Mouse (Mus musculus): ENCODE measurements around the gene Cma2. TPM values are rescaled to one million over a fixed set of nuclear protein-coding genes. Genes with fewer than 3 reads are reported as not detected.
A peak's percentile ranks its signal among the peaks of the same experiment; 100 is the strongest.
"Not testable (repeated sequence)": the region's sequence is repeated elsewhere in the genome, so short reads cannot be mapped to it uniquely, and the experiment has no call there.

Cma2 gene
- polyA plus RNA-seq, 1 experiment from 2014 or later: not detected

DNA sequence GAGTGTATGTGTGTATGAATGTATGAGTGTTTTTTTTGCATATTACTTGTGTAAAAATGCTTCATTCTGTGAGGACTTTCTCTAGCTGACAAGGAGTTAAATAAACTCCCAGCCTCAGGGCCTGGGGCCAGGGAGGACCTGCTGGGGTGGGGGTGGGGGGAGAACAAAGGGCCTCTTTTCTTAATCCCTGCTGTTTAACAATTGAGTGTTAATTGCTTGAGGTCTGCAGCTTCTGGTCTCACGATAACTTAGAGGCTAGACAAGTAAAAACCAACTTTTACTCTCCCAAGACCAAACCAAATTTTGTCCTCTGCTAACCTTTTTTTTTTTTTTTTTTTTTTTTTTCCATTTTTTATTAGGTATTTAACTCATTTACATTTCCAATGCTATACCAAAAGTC lies 12.5 kb downstream of the Cma2 start:
- no peaks in the 10 kb centered on the region for H3K9me3 ChIP-seq (ENCODE audit: low read length)
- TF ChIP-seq EP300 (IDR thresholded peaks at IDR 0.05; ENCODE audit: low read depth) (no peak), CTCF (IDR thresholded peaks at IDR 0.05; ENCODE audit: low read depth) (no peak)
- 50% methylated on average over 1 of the region's 1 CpGs for WGBS (ENCODE audit: insufficient replicate concordance)
- H3K4me1 ChIP-seq (ENCODE audit: insufficient read depth): no peaks in the 10 kb centered on the region
- no peak overlapping the region for H3K27ac ChIP-seq (ENCODE audit: low read depth)
- ATAC-seq (no peak), DNase-seq (no peak)
- no peaks in the 10 kb centered on the region for H3K36me3 ChIP-seq (replicated peaks; ENCODE audit: insufficient read depth, low read length)
- no peak overlapping the region for H3K9ac ChIP-seq (replicated peaks)
- H3K27me3 ChIP-seq (ENCODE audit: insufficient read depth, low read length): no peaks in the 10 kb centered on the region
- H3K4me2 ChIP-seq (ENCODE audit: low read depth, low read length): no peak overlapping the region
- no peak overlapping the region for H3K4me3 ChIP-seq (ENCODE audit: low read depth, low read length)

DNA sequence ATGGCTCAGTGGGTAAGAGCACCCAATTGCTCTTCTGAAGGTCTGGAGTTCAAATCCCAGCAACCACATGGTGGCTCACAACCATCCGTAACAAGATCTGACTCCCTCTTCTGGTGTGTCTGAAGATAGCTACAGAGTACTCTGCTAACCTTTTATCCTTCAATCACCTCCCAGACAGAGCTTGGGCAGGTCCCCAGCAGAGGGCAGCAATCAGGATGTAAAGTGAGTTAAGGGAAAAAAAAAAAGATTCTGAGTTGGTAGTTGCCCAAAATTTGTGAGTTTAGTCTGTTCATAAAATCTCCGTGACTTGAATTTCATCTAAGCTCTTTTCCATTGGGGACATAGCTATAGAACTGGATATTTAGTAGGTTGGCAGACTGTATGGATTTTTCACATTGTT lies 13.1 kb downstream of the Cma2 start:
- not testable (repeated sequence) for H3K36me3 ChIP-seq (replicated peaks; ENCODE audit: insufficient read depth, low read length); H3K4me3 ChIP-seq (ENCODE audit: low read depth, low read length); H3K4me2 ChIP-seq (ENCODE audit: low read depth, low read length); H3K4me1 ChIP-seq (ENCODE audit: insufficient read depth); H3K9ac ChIP-seq (replicated peaks); H3K9me3 ChIP-seq (ENCODE audit: low read length); DNase-seq; H3K27me3 ChIP-seq (ENCODE audit: insufficient read depth, low read length); H3K27ac ChIP-seq (ENCODE audit: low read depth); ATAC-seq
- WGBS (ENCODE audit: insufficient replicate concordance): 76% methylated on average over 2 of the region's 2 CpGs
- TF ChIP-seq CTCF (IDR thresholded peaks at IDR 0.05; ENCODE audit: low read depth): peak; percentile 28; the same call in 1 of the 2 replicates

DNA sequence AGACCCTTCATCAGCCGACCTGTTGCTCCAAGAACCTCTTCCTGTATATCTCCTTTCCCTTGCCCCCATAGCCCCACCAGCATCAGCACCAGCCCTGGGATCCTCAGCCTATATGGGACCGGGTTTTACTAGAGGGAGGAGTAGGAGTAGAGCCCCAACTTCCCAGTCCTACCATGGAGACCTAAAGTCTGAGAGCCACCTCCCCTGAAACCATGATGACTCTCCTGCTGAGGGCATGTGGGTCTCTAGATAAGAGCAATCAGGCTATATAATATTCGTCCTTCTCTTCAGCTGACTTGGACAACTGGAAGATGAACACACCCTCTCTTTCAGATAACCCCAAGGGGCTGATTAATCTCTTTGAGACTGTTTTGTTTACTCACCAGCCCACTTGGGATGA lies 36.7 kb downstream of the Cma2 start:
- not testable (repeated sequence) for ATAC-seq; H3K36me3 ChIP-seq (replicated peaks; ENCODE audit: insufficient read depth, low read length); H3K4me3 ChIP-seq (ENCODE audit: low read depth, low read length); H3K4me1 ChIP-seq (ENCODE audit: insufficient read depth); H3K27ac ChIP-seq (ENCODE audit: low read depth); DNase-seq; H3K4me2 ChIP-seq (ENCODE audit: low read depth, low read length); H3K9me3 ChIP-seq (ENCODE audit: low read length); H3K9ac ChIP-seq (replicated peaks); H3K27me3 ChIP-seq (ENCODE audit: insufficient read depth, low read length)
- peak; percentile 73 for TF ChIP-seq EP300 (IDR thresholded peaks at IDR 0.05; ENCODE audit: low read depth)
- 31% methylated on average over 1 of the region's 3 CpGs for WGBS (ENCODE audit: insufficient replicate concordance)

DNA sequence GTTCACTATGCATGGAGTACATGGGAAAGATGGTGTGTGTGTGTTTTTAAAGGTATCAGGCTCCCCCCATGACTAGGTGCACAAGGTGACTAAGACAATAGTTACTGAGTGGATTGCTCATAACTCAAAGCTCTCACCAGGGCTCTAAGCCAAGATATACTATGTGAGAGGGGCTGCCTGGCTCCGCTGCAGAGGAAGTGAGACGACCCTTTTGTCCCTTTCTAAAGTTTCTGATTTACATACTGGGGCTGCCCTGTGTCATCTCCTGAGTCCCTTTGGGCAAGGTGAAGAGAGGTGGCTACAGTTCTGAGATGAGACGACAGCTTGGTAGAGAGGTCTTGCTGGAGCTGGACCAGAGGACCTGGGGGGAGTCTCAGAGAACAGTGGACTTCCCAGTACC lies 62.4 kb downstream of the Cma2 start:
- DNase-seq: no peak
- TF ChIP-seq EP300 (IDR thresholded peaks at IDR 0.05; ENCODE audit: low read depth): no peak
- no peak for TF ChIP-seq CTCF (IDR thresholded peaks at IDR 0.05; ENCODE audit: low read depth)
- Histone ChIP-seq H3K4me3 (ENCODE audit: low read depth, low read length) (no peak overlapping the region), H3K4me2 (ENCODE audit: low read depth, low read length) (no peak overlapping the region), H3K9ac (replicated peaks) (no peak overlapping the region), H3K9me3 (ENCODE audit: low read length) (no peaks in the 10 kb centered on the region), H3K36me3 (replicated peaks; ENCODE audit: insufficient read depth, low read length) (no peaks in the 10 kb centered on the region), H3K4me1 (ENCODE audit: insufficient read depth) (no peaks in the 10 kb centered on the region), H3K27me3 (ENCODE audit: insufficient read depth, low read length) (no peaks in the 10 kb centered on the region), H3K27ac (ENCODE audit: low read depth) (no peak overlapping the region)
- WGBS (ENCODE audit: insufficient replicate concordance): 73% methylated on average over 3 of the region's 3 CpGs
- ATAC-seq: no peak

DNA sequence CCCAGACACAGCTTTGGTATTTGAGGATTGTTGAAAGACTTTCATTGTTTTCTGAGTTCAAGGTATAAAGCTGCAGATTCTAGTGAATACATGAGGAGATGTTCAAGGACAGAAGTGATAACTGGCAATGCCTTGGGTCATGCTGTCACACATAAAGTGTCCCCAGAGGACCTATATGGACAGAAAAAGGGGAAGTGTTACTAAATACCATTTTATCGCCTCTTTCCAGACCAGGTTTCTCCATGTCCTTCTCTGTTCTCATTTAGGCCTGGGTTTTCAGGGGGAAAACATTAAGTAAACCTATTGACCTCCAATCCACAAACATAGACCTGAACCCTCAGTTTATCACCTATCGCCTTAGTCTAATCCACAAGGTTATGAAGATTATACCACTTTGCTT lies 63.1 kb downstream of the Cma2 start:
- H3K4me3 ChIP-seq (ENCODE audit: low read depth, low read length): no peak overlapping the region
- H3K27ac ChIP-seq (ENCODE audit: low read depth): no peak overlapping the region
- WGBS (ENCODE audit: insufficient replicate concordance): 56% methylated on average over 2 of the region's 2 CpGs
- H3K27me3 ChIP-seq (ENCODE audit: insufficient read depth, low read length): no peaks in the 10 kb centered on the region
- H3K36me3 ChIP-seq (replicated peaks; ENCODE audit: insufficient read depth, low read length): no peaks in the 10 kb centered on the region
- no peak for TF ChIP-seq CTCF (IDR thresholded peaks at IDR 0.05; ENCODE audit: low read depth)
- TF ChIP-seq EP300 (IDR thresholded peaks at IDR 0.05; ENCODE audit: low read depth): no peak
- DNase-seq: no peak
- H3K9me3 ChIP-seq (ENCODE audit: low read length): no peaks in the 10 kb centered on the region
- H3K9ac ChIP-seq (replicated peaks): no peak overlapping the region
- ATAC-seq: no peak
- H3K4me2 ChIP-seq (ENCODE audit: low read depth, low read length): no peak overlapping the region
- H3K4me1 ChIP-seq (ENCODE audit: insufficient read depth): no peaks in the 10 kb centered on the region

DNA sequence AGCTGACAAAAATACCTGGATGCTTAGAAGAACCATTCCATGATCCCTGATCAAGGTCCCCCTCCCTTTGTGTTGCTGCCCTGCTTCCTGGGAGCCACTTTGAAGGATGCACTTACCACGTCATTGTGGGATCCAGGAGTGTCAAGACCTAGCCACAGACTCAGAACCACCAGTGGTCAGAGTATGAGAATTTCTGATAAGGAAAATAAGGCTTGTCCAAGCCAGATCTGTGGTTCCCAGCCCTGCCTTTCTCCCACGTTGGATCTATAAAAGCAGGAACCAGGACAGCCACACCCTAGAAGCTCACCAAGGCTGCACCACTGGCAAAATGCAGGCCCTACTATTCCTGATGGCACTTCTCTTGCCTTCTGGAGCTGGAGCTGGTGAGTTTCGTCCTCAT lies 66.9 kb downstream of the Cma2 start, which contains the start of gene Mcpt1:
TSS of gene Mcpt1 (plus strand) at position 301 of the 400 bp plus-strand sequence.
- DNase-seq; H3K4me3 ChIP-seq (ENCODE audit: low read depth, low read length); H3K9ac ChIP-seq (replicated peaks); ATAC-seq; H3K4me2 ChIP-seq (ENCODE audit: low read depth, low read length); H3K9me3 ChIP-seq (ENCODE audit: low read length); H3K27me3 ChIP-seq (ENCODE audit: insufficient read depth, low read length); H3K4me1 ChIP-seq (ENCODE audit: insufficient read depth); H3K36me3 ChIP-seq (replicated peaks; ENCODE audit: insufficient read depth, low read length); H3K27ac ChIP-seq (ENCODE audit: low read depth): not testable (repeated sequence)
- 55% methylated on average over 3 of the region's 3 CpGs for WGBS (ENCODE audit: insufficient replicate concordance)

DNA sequence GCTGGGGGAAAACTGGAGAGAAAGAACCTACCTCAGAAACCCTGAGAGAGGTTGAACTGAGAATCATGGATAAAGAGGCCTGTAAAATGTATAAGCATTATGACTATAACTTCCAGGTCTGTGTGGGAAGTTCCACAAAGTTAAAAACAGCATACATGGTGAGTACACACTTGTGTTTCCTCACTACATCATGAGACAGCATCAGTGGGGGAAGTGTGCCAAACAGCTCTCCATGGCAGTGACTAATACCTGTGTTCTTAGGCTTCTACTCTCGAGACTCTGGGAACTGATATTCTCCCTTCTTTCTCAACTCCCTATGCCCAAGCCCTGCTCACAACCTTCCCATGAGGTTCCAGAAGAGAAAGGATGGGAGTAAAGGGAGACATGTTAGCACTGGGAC lies 68.7 kb downstream of the Cma2 start:
- Histone ChIP-seq H3K9me3 (ENCODE audit: low read length) (no peaks in the 10 kb centered on the region), H3K4me2 (ENCODE audit: low read depth, low read length) (no peak overlapping the region), H3K36me3 (replicated peaks; ENCODE audit: insufficient read depth, low read length) (no peaks in the 10 kb centered on the region), H3K9ac (replicated peaks) (no peak overlapping the region), H3K27ac (ENCODE audit: low read depth) (no peak overlapping the region), H3K27me3 (ENCODE audit: insufficient read depth, low read length) (no peaks in the 10 kb centered on the region), H3K4me1 (ENCODE audit: insufficient read depth) (0 out of 2 replicates have a peak, but pooled peaks cover 5% of the 10 kb centered on the region), H3K4me3 (ENCODE audit: low read depth, low read length) (no peak overlapping the region)
- DNase-seq (no peak), ATAC-seq (no peak)
- TF ChIP-seq CTCF (IDR thresholded peaks at IDR 0.05; ENCODE audit: low read depth): no peak
- TF ChIP-seq EP300 (IDR thresholded peaks at IDR 0.05; ENCODE audit: low read depth): no peak
- 47% methylated on average over 1 of the region's 1 CpGs for WGBS (ENCODE audit: insufficient replicate concordance)

Measured in liver, postnatal 0 days (tissue).